Mouse (Mus musculus) large intestine, adult 2 months (tissue): ENCODE data around the gene Gm10762. TPM values are rescaled to one million over a fixed set of nuclear protein-coding genes. Genes with fewer than 3 reads are reported as not detected.
"Not testable (repeated sequence)": the region's sequence is repeated elsewhere in the genome, so short reads cannot be mapped to it uniquely, and the experiment has no call there.

Source experiments
- DNase-seq: peaks from one replicate; pipeline ENCODE4 v3.0.0-alpha.2; 2012; ENCODE audit warnings: low read depth, low spot score
- WGBS: fragments of 180-500 bp; shearing (Covaris S2); methylation state at CpG from one replicate; pipeline ENCODE4 v1.1.7; 2018; 5-methylcytosine and 5-hydroxymethylcytosine counted together
- polyA plus RNA-seq: library from polyadenylated mRNA; depleted of rRNA; stranded (reverse); fragments of >200 nt; gene quantifications from 2 replicates; pipeline ENCODE4 v1.2.3, GENCODE M21; 2012; rRNA removed

Gm10762 gene
- 1.3 and 1.8 TPM in 2 replicates for polyA plus RNA-seq

- peak; percentile 38 for DNase-seq
- WGBS, result under 1% methylated on average over 79 of the region's 80 CpGs
Observed at GRCm38 (mm10) chr2:128967661-128968441, at the start of gene Gm10762. TSS of gene Gm10762 (minus strand) at chr2:128967725.

GRCm38 (mm10) chr2:129008867-129009266 lies 41.3 kb upstream of the Gm10762 start:
- DNase-seq, result not testable (repeated sequence)
- 78% methylated on average over 2 of the region's 2 CpGs for WGBS

- 88% methylated on average over 4 of the region's 4 CpGs for WGBS
- no peak for DNase-seq
Observed at GRCm38 (mm10) chr2:129006194-129006749, 38.7 kb upstream of the Gm10762 start.

- DNase-seq, result no peak
Observed at GRCm38 (mm10) chr2:129004872-129005271, 37.3 kb upstream of the Gm10762 start.

- no peak for DNase-seq
- WGBS, result 77% methylated on average over 3 of the region's 3 CpGs
Observed at GRCm38 (mm10) chr2:128984746-128985145, 17.2 kb upstream of the Gm10762 start.

GRCm38 (mm10) chr2:128975572-128975971 lies 8.0 kb upstream of the Gm10762 start:
- 83% methylated on average over 4 of the region's 4 CpGs for WGBS

GRCm38 (mm10) chr2:128972301-128972700 lies 4.8 kb upstream of the Gm10762 start:
- no peak for DNase-seq

More at GRCm38 (mm10) chr2:128975572-128975971, 8.0 kb upstream of the Gm10762 start:
- no peak for DNase-seq

GRCm38 (mm10) chr2:128968475-128969083 lies 1.1 kb upstream of the Gm10762 start:
- DNase-seq, result no peak

- under 1% methylated on average over 65 of the region's 65 CpGs for WGBS
- peak; percentile 94 for DNase-seq
Observed at GRCm38 (mm10) chr2:128966641-128967580, 614 bp downstream of the Gm10762 start, which contains the start of gene Zc3h6. TSS of gene Zc3h6 (plus strand) at chr2:128967402.

- DNase-seq, result no peak
- WGBS, result 14% methylated on average over 6 of the region's 6 CpGs
Observed at GRCm38 (mm10) chr2:128966236-128966635, 1.3 kb downstream of the Gm10762 start.

- WGBS, result 88% methylated on average over 5 of the region's 5 CpGs
- DNase-seq, result no peak
Observed at GRCm38 (mm10) chr2:128965505-128966105, 1.9 kb downstream of the Gm10762 start.

- DNase-seq, result no peak
Observed at GRCm38 (mm10) chr2:128954186-128954585, 13.3 kb downstream of the Gm10762 start.

GRCm38 (mm10) chr2:128947962-128948588 lies 19.4 kb downstream of the Gm10762 start:
- WGBS, result 30% methylated on average over 6 of the region's 6 CpGs
- DNase-seq, result peak; percentile 14

GRCm38 (mm10) chr2:128943538-128944528 lies 23.7 kb downstream of the Gm10762 start, which contains the start of gene Zc3h8:
TSS of gene Zc3h8 (minus strand) at chr2:128944077.
- WGBS, result under 1% methylated on average over 65 of the region's 65 CpGs
- peak; percentile 87 for DNase-seq

GRCm38 (mm10) chr2:128936256-128936655 lies 31.3 kb downstream of the Gm10762 start:
- DNase-seq, result no peak
- 68% methylated on average over 3 of the region's 3 CpGs for WGBS

- DNase-seq, result no peak
Observed at GRCm38 (mm10) chr2:128930704-128931103, 36.8 kb downstream of the Gm10762 start.

GRCm38 (mm10) chr2:128928446-128928845 lies 39.1 kb downstream of the Gm10762 start:
- no peak for DNase-seq
- WGBS, result 72% methylated on average over 3 of the region's 3 CpGs

- DNase-seq, result no peak
- 94% methylated on average over 4 of the region's 4 CpGs for WGBS
Observed at GRCm38 (mm10) chr2:128924799-128925198, 42.7 kb downstream of the Gm10762 start.
